Mouse (Mus musculus) B cell, adult 2 months (primary cell): ENCODE results near the gene Cdca7l.
A peak's percentile ranks its signal among the peaks of the same experiment; 100 is the strongest.
"Not testable (repeated sequence)": the region's sequence is repeated elsewhere in the genome, so short reads cannot be mapped to it uniquely, and the experiment has no call there.

Source experiments
- DNase-seq, 2 experiments: peaks; one replicate each; pipeline ENCODE4 v3.0.0; 2022

Cdca7l gene

GRCm38 (mm10) chr12:117803989-117804388, at the start of gene Cdca7l:
Gene Cdca7l (plus strand): TSS chr12:117804289.
- not testable (repeated sequence) for DNase-seq

DNA sequence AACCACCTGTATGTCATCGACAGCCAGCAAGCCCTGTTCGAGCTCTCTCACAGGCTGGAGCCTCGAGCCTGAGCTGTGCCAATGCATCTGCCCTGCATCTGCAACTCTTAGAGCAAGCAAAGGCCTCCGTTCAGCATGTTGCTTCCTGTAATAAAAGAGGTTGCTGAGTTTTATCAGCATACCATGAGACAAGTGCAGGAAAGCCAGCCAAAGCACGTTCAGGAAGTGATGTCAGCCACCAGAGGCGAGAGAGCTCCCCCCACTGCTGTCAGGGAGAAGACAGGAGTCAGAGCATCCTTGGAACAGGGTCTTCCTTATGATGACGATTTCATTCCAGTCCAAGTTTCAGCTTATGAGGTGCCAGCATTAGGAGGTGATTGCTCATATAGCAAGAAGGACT, 48.1 kb upstream of the Cdca7l start:
- no peak for DNase-seq

- no peak for DNase-seq
Measured at GRCm38 (mm10) chr12:117760373-117760772, 43.7 kb upstream of the Cdca7l start.

- no peak for DNase-seq
Measured at GRCm38 (mm10) chr12:117760846-117761245, 43.2 kb upstream of the Cdca7l start.

GRCm38 (mm10) chr12:117761698-117762097, 42.4 kb upstream of the Cdca7l start:
- peak; percentile 9 to 16 for DNase-seq

- DNase-seq, result no peak
Measured at GRCm38 (mm10) chr12:117763247-117763646, 40.8 kb upstream of the Cdca7l start.

DNA sequence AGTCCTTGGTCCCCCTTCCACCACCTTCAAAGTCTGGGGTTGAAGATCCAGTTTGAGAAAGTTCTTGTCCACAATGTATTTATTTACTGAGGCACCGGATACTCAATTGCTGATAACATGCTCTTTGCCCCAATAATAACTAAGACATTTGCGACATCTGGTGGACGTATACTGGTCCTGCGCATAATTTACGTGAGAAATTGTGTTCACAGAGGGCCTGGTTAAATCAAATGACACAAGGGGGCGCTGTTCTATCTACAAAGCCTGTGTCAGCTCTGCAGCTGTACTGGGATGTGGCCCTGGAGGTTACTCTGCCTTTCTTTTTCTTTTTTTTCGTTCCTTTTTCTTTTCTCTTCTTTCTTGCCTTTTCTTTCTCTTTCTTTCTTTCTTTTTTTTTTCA, 39.2 kb upstream of the Cdca7l start:
- peak; percentile 77 to 81 for DNase-seq

GRCm38 (mm10) chr12:117769113-117769512, 35.0 kb upstream of the Cdca7l start:
- peak; percentile 78 to 79 for DNase-seq

DNA sequence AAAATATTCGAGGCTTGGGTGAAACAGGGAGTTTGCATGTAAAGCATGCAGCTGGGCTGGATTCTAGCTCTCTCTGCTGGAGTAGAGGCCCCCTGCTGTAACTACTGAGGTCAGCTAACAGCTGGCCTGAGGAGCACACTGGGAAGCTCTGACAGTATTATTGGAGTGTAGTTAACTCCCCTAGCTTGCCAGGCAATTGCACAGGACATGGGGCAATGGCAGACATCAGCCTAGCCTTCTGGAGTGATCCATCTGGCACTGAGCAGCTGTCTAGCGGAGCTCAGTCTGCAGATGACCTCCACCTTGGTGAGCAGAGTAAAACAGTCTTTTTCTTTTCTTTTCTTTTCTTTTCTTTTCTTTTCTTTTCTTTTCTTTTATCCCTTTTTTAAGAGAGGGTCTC, 33.9 kb upstream of the Cdca7l start:
- no peak for DNase-seq

DNA sequence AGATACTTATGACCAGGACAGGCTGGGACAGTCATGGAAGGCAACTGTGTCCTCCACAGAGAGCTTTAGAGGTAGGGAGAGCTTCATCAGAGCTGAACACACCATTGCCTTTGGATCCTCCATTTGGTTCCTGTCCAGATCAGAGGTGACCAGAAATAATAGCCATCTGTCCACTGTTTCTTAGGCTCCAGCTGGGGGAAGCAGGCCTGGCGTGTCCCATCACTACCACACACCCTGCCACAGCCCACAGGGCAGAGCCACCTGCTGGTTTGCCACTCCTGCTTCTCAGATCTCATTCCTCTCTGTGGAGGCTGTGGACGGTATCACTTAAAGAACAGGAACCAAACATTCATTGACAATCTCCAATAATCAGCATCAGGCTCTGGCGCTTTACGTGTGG, 32.9 kb upstream of the Cdca7l start:
- DNase-seq, result no peak

DNA sequence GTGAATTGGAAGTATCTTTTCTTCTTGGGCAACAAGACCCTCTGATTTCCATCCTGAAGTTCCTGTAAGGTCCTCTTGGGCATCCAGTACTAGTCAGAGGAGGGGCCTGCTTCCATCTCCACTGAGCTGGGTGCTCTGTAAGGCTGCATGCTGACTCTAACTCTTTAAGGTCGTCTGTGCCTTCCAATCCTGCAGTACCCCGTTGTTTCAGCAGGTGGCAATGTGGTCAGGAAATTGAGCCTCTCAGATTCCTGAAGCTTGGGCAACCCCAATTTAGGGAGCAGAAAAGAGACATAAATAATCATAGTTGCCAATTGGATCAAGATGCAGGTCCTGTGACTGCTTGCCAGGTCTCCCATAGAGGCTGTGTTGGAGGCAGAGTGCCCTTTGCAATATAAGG, 31.5 kb upstream of the Cdca7l start:
- peak; percentile 53 to 62 for DNase-seq

DNA sequence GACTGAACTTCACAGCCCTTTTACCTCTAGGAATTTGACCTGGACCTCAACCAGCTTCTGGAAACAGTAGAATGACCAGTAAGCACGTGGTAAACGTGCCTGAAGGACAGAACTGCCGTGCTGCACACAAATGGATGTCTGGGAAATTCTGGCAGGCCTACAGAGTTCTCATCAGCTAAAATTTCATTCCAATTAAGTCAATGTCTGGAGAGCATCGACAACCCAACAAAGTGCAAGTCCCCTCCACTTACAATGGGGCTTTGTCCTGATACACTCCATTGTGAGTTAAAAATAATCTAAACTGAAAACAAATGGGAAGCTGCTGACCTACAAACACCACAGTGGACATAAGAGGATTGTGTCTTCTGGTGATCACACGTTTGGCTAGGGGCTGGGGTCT, 27.2 kb upstream of the Cdca7l start:
- no peak for DNase-seq

DNA sequence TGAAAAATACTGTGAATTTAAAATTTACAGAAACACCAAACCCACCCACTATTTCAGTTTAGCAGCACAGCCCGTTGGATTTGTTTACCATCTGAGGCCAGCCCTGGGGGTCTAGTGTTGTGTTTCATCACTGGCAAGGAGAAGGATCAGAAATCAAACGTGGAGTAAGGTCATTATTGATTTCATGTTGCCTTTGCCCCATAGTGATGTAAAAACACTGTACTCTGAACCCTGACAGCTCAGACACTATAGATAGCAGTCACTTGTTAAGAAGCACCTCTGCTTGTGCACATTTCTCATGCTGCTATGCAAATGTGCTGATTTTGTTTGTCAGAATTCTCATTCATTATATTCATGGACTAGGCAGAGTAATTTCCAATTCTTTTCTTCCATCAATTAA, 22.7 kb upstream of the Cdca7l start:
- DNase-seq, result no peak

- DNase-seq, result no peak
Measured at GRCm38 (mm10) chr12:117783426-117783825, 20.7 kb upstream of the Cdca7l start.

DNA sequence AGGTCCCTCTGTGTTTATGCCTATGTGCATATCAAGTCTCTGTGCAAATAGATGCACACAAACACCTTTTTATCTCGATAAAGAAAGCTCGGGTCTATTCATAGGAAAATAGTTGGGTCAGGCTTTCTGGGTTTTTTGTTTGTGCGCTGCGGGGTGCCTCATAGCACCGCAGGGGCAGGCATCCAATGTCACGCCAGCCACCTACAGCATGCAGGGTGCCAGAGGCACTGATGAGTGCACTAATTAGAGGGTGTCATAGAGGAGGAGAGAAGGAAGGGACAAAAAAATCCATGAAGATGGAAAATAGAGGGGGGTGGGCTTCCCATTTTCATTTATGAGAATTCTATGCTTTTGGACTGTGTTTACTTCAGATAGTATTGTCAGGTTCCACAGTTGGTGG, 17.5 kb upstream of the Cdca7l start:
- no peak for DNase-seq

GRCm38 (mm10) chr12:117788513-117789011, 15.5 kb upstream of the Cdca7l start:
- no peak for DNase-seq

DNA sequence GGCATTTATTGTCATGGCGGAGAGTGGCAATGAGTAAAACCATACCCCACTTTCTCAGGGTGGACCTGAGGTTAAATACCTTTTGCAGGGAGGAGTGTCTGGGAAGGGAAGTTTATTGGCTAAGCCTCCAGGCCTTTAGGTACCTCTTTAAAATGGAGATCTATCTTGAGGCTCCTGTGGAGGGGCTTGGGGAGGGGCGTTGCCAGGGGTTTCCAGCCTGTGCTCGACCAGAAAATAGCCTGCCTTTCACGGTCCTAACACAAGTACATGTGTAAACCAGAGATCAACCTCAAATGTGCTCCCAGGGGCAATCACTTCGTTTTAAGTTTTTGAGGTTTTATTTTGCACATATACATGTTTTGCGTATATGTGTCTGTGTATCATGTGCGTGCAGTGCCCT, 15.1 kb upstream of the Cdca7l start:
- DNase-seq, result no peak

GRCm38 (mm10) chr12:117795303-117795702, 8.8 kb upstream of the Cdca7l start:
- DNase-seq, result no peak

DNA sequence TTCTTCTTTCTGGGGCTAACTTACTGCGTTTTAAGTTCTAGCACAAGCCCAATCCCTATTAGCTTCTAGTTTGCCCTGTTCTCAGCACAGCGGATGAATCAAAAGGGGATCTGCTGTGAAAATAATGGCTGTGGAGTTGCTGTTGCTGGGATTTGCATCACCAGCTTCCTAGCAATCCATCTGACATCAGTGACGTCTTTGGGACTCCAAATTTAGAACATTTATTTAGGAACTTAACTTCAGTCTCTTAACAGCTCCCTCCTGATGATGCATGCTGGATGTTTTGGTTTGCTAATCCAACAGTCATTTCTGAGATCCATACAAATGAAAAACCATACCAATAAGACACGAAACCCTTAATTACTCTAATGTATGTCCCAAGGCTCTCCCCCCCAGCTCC, 1.5 kb downstream of the Cdca7l start:
- no peak for DNase-seq

- no peak for DNase-seq
Measured at GRCm38 (mm10) chr12:117806007-117806451, 1.9 kb downstream of the Cdca7l start.

DNA sequence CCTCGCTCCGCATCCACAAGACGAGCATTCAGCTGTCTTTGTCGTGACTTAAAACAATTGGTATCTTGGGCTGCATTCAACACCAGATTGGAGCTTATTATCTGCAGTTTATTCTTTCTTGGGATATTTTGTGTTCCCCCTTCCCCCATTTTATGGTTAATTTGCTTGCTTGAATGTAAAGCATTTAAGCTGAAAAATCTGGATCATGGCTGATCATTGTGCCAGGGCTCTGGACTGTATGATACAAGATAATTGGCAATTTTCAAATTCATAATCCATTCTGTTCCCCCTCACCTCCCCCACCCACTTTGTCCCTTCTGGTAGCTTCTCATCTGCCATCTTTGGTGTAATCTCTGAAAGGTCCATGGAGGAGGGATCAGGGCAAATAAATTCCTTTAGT, 2.4 kb downstream of the Cdca7l start:
- no peak for DNase-seq

- DNase-seq, result no peak
Measured at GRCm38 (mm10) chr12:117807637-117808036, 3.5 kb downstream of the Cdca7l start.

- no peak for DNase-seq
Measured at GRCm38 (mm10) chr12:117808355-117809326, 4.6 kb downstream of the Cdca7l start.

- no peak for DNase-seq
Measured at GRCm38 (mm10) chr12:117809327-117810017, 5.4 kb downstream of the Cdca7l start.
